Mouse (Mus musculus) hindlimb bud, embryonic 11.5 days (tissue): ENCODE measurements around the gene Ddit4.

Source experiments
- DNase-seq: peaks from one replicate; pipeline ENCODE4 v3.0.0-alpha.2; 2012; ENCODE audit warnings: low read depth, low spot score; ENCODE audit errors: extremely low spot score

The Ddit4 gene

DNA sequence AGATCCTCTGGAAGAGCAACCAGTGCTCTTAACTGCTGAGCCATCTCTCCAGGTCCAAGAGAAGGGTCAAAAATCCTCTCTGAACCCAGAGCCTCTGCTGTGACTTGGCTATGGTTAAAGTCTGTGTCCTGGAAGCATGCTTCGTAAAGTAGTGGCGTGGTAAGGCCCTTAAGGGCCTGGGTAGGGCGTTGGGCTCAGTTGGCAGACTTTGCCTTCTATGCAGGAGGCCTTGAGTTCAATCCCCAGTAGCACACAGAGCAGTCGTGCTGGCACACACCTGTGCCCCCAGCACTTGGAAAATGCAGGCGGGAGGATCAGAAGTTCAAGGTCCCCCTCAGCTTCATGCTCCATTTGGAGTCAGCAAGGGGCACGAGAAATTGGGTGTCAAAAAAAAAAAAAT is 21.4 kb upstream of the Ddit4 start:
- no peak for DNase-seq

DNA sequence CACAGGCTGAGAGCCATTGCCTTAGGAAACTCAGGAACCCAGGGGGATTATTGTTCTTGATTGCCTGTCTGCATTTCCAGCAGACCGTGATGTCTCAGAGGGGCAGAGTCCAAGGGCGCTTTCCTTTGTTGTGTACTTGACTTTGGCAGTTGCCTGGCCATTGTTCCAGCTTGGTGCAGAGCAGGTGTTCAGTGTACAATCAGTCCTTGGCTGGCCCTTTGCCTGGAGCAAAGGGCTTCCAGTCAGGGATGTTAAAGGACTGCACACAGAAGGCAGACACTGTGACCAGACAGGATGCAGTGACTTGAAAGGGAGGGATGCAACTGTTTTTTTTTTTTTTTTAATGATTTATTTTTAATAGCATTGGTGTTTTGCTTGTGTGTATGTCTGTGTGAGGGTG is 20.9 kb upstream of the Ddit4 start:
- no peak for DNase-seq

DNA sequence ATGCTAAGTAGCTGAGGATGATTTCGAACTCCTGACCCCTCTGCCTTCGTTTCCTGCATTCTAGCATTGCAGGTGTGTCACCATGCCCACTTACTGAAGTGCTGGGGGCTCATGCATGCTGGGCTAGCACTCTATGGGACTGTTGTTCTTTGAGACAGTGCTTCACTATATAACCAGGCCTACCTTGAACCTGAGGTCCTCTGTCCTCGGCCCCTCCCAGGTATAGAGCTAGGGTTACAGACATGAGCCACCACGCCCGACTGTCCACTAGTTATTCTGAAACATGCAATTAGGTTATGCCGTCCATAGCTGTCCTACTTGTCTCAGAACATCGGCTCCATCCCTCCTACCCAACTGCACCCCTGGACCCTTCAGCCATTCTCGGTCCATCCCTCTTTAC is 20.2 kb upstream of the Ddit4 start:
- no peak for DNase-seq

DNA sequence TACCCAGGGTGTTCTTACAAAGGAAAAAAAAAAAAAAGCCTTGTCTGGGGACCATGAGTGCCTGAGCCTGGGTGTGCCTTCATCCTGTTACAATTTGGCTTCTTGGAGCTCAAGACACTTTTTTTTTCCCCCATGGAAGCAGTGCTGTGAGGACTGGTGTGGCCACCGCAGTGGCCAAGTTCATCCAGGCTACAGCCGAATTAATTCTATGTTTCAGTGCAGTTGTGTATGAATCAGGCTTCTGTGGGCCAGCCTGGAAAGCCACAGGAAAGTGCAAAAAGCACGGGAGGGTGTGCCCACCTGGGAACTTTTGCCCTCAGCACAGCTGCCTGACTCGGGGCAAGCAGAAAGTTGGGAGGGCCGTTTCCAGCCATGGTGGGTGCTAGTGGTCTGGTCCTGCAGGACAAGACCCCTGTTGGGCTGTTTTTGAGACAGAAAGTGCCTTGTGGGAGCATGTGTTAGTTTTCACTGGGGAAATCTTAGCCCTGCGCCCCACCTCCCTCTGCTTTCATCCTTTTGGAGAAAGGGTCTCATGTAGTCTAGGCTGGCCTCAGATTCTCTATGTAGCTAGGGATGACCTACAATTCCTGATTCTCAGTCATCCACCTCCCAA is 18.9 kb upstream of the Ddit4 start:
- no peak for DNase-seq

DNA sequence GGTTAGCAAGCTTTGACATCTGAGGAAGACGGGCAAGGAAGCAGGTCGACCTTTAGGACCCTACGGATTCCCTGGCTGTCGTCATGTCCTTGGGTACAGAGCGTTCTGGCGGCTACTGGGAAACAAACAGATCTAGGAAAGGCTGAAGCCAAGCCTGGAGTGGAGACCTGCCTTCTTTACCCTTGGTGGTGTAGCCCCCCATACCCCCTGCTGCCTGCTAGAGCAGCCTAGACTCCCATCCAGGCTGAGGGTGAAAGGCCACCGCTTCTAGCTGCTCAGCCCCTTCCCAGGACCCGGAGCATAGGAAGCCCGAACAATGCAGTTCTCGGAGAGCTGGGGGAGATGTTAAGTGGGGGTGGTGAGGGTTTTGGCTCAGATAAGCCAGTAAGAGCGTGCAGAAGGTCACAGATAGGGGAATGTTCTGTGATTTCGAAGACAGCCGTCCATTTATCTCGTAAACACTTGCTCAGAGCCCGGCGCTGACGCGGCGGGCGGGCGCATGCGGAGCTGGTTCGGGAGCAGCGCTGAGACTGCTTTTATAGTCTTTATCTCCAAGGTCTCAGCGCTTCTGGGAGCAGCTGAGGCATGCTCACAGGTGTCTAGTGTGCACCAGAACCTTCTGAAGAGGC is 18.3 kb upstream of the Ddit4 start:
- DNase-seq, result no peak

DNA sequence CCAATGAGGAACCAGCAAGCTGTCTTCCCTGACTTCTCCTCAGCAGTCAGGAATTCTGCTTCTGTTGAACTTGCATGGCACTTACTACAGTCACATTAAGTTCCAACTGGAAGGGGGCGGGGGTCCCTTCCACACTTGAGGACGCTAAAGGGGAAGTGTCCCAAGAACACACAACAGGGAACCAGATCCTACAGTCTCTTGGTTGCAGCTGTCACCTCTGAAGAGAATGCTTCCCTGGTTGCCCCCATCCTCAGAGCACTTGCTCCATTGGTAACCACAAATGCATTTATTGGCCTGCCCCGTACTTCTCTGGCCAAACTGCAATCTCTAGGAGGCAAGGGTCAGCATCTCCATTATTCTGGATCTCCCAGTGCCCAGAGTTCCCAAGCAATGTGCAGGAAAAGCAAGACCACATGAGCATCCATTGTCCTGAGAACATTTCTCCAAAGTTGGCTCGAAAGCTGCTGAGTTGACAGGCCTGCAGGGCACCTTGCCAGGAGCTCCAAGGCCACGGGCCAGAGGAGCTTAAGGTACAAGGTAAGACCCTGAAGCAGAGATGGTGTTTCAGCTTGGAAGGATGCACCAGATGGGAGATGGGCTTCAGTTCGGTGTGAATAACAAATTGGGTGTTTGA is 15.8 kb upstream of the Ddit4 start:
- DNase-seq, result no peak

DNA sequence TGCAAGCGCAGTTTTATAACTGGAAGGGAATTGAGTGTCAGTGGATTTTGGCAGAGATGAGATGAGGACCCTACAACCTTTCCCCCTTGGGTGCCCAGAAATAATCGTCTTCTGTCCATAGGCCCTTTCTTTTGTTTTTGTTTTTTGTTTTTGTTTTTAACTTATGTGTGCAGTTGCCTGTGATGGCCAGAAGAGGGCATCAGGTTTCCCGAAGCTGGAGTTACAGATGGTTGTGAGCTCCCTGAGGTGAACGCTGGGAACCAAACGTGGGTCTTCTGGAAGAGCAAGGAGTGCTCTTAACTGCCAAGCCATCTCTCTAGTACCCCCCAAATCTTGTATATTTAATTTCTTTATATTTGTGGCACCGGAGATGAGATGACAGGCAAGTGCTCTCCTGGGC is 15.1 kb upstream of the Ddit4 start:
- DNase-seq, result no peak

DNA sequence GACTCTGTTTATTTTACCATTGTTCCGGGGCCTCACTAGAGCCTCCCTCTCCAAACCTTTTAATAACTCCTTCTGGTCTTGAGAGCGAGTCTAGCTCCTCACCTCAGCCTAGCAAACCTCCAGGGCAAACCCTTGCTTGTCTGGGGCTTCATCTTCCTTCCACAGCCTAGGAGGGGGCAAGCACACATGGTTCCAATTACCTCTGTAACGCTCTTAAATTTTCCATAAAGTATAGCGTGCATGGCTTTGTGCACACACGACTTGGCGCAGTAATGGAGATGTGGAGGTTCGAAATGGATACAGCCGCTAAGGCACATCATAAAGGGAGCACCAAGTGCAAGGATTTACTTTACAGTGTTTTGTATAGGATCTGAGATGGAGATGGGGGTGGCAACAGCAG is 14.2 kb upstream of the Ddit4 start:
- no peak for DNase-seq

DNA sequence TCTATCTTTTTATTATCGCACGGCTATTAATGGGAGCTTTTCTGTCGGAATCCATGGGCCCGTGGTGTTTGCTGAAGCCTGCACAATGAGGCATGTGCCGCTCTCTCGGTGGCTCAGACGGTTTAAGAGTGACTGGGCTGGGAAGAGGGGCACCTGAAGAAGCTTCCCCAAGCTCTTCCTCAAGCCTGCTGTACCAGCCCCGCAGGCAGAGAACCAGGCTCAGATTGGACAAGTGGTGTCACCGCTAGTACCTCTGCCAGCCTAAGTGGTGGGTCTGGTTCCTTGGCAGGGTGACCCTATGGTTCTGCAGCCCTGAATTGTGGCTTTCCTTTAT is 13.7 kb upstream of the Ddit4 start:
- no peak for DNase-seq

DNA sequence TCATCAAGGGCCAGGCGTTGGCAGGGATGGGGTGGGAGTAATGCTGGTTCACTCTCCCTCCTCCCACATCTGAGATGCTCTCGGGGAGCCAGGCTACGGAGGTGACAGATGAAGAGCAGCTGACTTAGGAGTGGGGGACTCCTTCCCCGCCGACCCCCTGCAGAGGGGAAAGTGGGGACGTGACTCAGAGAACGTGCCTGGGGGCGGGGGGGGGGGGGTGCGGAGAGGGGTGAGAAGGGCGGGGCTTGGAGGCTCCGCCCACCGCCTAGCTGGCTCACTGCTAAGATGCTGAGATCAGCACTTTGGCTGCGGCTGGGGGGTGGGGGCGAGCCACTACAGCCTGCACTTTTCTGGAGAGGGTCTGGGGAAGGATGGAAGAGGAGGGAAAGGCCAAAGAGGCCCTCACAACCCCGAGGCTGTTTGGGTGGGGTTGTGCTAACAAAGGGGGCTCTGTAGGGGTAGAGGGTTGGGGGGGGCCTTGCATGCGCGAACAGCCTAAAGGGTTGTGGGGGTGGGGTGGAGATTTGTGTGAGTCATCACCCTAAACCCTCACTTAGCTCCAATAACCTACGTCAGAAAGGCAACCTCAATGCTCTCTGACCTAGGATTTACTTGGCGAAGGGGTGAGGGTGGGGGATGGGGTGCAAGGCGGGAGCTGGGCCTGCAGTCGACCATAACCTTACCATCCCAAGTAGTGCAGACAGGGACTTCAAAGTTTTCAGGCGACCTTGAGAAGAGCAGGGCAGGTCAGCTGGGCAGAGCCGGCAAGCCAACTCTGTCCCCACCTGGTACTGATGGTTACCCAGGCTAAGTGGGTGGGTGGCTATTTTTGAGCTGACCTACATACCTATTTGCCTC is 13.1 kb upstream of the Ddit4 start:
- no peak for DNase-seq

DNA sequence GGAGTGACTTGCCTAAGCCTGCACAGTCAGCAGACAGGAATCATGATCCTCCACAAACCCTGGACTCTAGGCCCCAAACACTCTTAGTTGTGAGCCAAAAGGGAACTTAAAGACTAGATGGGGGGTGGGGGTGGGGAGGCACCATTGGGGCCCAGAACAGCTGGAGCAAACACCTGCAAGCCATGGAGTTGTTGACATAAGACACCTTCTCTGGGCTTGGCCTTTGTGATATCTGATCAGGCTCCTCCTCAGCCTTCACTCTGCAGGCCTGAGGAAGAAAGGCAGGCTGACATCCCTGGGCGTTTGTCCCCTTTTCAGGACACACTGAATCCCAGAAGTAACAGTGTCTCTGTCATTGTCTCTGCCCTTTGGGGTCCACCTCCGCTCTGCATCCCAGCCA is 12.0 kb upstream of the Ddit4 start:
- DNase-seq, result no peak

DNA sequence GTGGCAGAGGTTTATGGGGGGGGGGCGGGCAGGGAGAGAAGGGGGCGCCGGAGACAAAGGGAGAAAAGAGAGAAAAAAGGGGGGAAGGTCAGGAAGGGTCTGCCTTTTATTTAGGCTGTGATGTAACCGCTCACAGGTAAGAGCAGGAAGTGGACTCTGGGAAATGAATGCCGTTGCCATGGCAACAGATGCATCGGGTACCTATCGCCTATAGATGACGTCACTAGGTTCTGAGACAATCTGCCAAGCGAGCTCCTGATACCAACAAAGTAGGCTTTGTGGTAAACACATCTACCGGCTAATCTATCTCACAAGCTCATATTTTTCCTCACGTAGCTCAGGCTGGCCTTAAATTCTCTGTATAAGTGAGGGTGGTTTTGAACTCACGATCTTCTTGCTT is 7.9 kb upstream of the Ddit4 start:
- DNase-seq, result no peak

DNA sequence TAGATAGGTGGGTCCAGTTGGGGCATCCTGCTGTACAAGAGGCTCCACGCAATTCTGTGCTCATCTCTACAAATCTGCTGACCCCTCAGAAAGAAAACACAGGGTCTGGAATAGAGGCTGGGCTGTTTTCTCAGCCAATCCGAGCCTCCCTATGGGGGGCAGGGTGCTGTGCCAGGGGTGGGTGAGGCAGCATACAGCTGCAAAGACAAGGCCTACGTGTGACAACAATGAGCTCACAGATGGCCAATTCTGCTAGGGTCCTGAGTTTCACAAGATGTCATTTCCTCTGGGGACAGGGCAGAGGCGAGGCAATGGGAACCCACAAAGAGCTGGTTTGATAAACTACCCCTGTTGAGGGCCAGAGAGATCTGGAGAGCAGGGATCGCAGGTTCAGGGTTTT is 6.8 kb upstream of the Ddit4 start:
- no peak for DNase-seq

DNA sequence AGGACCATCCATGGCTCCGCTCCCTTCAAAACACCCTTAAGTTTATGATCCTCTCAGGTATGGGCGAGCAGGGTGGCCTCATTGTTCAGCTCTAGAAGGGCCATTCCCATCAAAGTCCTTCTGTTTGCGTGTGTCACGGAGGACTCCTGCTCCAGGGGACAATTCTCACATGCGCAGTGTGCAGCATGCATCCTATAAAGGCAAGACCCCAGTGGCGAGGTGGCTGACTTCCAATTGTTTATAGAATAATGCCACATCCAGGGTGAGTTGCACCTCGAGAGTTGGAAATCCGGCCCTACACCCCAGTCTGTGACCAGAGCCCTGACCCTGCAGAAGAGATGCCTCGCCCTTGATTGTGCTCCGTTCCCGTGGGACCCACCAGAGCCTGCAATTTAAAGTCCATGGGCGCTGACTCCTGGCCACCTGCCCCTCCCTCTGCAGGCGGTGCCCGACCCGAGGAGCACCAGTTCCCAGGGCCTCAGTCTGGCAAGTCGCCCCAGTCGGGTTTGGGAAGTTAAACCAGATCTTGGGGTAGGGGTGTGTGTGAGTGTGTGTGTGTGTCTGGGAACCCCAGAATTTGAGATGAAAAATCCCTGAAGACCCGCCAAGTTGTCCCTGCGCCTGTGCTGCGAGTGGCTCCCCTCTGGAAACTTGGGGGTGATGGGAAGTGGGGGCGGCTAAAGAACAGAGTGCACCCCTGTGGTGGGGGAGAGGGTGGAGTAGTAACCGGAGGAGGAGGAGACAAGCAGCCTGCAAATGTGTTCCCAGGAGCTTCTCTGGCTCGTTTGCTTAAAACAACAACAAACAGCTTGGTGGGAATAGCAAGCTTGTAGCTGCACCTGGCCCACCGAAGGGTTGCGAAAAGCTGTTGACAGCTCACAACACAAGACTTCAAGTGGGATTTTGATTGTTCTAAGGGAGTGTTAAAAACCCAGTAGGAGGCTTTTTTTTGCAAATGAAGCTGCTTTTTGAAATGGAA is 5.8 kb upstream of the Ddit4 start:
- no peak for DNase-seq

DNA sequence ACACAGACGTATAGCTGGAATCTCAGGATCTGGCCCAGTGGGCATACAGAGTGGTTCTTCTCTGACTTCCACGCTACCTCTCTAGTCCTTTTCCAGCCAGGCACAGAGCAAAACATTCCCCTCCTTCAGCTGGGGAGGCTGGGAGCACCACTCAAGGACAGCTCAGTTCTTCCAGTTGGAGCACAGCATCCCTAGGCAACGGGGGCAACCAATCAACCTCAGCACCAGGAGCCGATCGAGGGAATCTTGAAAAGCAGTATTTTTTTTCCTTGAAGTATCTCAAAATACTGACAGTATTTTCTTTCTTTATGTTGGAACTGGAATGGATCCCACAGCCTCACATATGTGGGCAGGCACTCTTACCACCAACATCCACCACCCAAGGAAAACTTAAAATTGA is 5.0 kb upstream of the Ddit4 start:
- DNase-seq, result no peak

DNA sequence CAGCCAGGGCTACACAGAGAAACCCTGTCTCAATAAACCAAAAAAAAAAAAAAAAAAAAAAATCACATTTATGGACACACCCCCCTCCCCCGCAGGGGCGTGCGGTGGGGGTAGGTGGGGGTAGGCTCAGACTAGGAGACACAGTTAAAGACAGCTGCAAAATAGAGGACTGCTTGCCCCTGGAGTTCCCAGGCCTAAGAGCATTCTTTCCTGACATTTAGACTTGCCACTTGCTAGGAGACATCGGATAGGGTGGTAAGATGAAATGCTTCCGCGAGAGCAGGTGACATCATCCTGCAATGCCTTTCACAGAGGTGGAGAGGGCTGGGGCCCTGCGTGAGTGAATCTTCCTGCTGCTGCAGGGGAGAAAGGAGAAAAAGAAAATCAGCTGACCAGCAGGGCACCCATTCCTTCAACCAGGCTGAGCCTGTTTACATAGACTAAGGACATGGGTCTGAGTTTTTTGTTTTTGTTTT is 2.0 kb upstream of the Ddit4 start:
- no peak for DNase-seq

DNA sequence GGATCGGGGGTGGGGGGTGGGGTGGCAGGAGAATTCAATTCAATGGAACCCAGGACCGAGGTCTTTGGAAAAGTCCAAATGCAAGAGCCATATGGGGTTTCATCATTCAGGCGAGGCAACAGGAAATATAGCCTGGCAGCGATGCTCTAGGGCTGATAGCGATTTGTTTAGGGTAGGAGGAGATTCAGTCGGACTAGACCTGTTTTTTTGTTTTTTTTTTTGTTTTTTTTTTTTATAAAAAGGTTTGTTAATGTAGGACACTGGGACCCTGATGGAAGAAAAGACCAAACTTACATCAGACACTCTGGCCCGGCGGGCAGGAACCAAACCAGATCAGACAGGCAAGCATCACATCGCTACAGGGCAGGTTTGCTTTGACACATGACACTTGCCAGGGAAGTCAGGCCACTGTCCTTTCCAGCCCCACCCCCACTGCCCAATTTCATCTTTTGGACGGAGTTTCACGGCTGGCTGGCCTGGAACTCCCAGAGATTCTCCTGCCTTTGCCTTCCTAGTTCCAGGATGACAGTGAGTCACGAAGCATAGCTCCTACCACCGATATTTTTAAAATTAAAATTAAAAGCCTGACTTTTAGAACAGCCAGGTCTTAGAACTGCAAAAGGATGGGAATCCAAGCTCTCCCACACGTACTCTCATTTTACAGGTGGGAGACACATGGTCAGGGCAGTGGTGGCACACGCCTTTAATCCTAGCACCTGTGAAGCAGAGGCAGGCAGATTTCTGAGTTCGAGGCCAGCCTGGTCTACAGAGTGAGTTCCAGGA is 1.3 kb upstream of the Ddit4 start:
- no peak for DNase-seq

DNA sequence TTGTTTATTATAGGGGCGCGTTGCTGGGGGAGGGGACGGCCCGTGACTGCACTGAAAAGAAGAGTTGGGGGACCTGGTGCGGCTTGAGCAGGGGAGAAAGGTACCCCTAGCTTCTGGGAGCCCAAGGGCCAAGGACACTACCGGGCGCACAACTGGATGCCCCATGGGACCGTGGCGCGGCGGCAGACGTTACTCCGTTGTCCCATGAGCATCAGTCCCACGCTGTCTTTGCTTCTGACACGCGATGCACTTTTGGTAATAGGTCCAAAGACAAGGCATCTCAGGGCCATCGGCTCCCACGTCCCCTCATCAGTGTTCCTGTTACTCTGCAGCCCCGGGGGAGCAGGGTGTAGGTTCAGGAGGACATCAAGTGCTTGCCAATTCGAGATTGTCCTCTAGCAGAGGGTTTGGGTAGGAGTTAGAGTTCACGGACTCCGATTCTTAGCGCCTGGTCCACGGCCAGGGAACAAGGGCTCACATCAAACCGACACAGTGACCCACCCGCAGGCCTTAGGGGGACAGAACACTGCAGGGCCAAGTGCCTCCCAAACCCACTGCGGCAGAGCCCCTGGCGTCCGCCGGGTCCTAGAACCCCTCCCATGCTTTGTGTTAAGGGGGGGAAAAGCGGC is 632 bp upstream of the Ddit4 start:
- no peak for DNase-seq

DNA sequence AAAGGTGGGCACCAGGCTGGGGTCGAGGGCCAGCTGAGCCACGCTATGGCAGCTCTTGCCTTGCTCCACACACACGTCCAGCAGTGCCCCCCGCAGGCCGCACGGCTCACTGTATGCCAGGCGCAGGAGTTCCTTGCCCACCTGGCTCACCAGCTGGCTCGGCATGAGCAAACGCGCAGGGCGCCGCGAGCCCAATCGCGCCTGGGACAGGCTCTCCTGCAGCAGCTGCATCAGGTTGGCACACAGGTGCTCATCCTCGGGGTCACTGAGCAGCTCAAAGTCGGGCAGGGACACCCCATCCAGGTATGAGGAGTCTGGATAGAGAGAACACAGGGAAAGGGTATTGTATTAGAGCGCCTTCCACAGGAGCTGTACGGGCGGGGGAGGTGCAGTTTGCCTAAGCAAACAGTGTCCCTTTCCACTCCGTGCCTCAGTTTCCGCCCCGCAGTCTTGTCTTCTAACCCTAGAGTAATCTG is 880 bp downstream of the Ddit4 start:
- no peak for DNase-seq
